Mouse (Mus musculus): Measurements from ENCODE around the gene Ackr4. TPM values are rescaled to one million over a fixed set of nuclear protein-coding genes. Genes with fewer than 3 reads are reported as not detected.

Gene Ackr4
- polyA plus RNA-seq, 1 experiment from 2014 or later, result 1.3 TPM

DNA sequence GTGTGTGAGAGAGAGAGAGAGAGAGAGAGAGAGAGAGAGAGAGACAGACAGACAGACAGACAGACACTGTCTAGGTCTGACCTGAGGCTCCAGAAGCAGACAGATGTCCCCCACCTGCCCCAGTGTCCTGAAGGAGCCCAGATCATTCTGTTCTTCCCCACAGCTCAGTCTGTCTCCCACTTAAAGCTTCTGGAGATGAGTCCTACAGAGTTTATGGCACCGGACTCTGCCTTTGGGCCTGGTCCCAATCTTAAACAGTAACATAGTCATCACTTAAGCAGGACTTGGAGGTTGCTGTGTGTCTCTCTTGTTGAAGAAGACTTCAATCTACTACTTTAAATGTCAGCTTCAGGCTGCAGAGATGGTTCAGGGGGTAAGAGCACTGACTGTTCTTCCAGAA, 48.0 kb downstream of the Ackr4 start:
- no peak for ATAC-seq (ENCODE audit: low FRiP score, low TSS enrichment)
- Histone ChIP-seq H3K4me1 (ENCODE audit: control insufficient read depth, insufficient read depth, low read length) (no peaks in the 10 kb centered on the region), H3K27me3 (ENCODE audit: control insufficient read depth, insufficient read depth, low read length) (no peaks in the 10 kb centered on the region), H3K4me2 (replicated peaks; ENCODE audit: low read depth, low read length) (no peak overlapping the region), H3K4me3 (ENCODE audit: low read length) (no peak overlapping the region), H3K36me3 (ENCODE audit: control insufficient read depth, insufficient read depth, low read length) (no peaks in the 10 kb centered on the region; the same call in 1 of the 2 replicates), H3K9me3 (ENCODE audit: control insufficient read depth, low read length) (no peaks in the 10 kb centered on the region), H3K9ac (ENCODE audit: low read depth, low read length) (no peak overlapping the region), H3K27ac (ENCODE audit: low read depth, low read length) (no peak overlapping the region)
- 93% methylated on average over 1 of the region's 1 CpGs for WGBS

DNA sequence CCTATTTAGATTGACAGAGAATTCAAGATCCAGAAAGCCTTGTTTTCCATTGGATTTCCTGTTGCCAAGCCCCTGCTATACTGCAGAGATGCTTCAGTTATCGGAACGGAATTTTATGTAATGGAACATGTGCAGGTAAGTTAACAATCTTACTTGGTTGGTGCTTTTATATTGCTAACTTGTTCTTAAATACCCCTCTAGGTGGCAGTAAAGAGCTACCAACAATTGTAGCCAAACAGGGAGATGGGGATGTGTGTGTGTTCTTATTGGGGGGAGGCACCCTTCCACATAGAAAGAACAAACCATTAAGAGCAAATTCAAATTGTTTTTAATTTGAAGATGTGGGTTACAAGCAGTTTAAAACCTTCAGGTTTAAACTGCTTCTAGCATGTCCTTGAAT, 50.9 kb downstream of the Ackr4 start:
- 72% methylated on average over 2 of the region's 2 CpGs for WGBS
- Histone ChIP-seq H3K27me3 (ENCODE audit: control insufficient read depth, insufficient read depth, low read length) (no peaks in the 10 kb centered on the region), H3K9me3 (ENCODE audit: control insufficient read depth, low read length) (no peaks in the 10 kb centered on the region), H3K4me1 (ENCODE audit: control insufficient read depth, insufficient read depth, low read length) (no peaks in the 10 kb centered on the region), H3K9ac (ENCODE audit: low read depth, low read length) (no peak overlapping the region), H3K27ac (ENCODE audit: low read depth, low read length) (no peak overlapping the region), H3K4me2 (replicated peaks; ENCODE audit: low read depth, low read length) (no peak overlapping the region), H3K4me3 (ENCODE audit: low read length) (no peak overlapping the region), H3K36me3 (ENCODE audit: control insufficient read depth, insufficient read depth, low read length) (no peaks in the 10 kb centered on the region)
- no peak for ATAC-seq (ENCODE audit: low FRiP score, low TSS enrichment)

DNA sequence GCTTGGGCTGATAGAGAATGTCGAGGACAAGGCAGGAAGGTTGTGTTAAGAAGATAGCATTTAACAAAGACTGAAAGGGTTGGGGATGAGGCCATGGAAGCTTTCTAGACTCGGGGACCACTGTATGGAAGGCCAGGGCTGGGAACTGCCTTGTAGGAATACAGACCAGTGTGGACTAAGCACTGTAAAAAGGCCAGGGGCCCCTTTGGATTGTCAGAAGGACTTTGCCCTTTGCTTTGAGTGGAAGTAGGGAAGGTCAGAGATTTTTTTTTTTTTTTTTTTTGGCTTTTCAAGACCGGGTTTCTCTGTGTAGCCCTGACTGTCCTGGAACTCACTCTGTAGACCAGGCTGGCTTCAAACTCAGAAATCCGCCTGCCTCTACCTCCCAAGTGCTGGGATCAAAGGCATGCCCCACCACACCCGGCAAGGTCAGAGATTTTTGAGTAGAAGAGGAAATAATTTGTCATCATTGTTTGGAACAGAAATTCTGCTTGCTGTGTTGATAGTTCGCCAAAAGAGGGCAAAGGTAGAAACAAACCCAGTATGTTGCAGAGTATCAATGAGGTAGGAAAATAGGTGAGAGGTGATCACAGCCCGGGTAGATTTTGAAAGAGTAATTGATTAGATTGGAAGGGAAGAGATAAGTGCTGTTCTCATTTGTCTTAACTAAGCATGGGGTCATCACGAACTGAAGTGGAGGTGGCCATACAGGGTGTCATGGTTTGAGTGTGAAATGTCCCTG, 55.7 kb downstream of the Ackr4 start:
- Histone ChIP-seq H3K9ac (ENCODE audit: low read depth, low read length) (no peak overlapping the region), H3K27me3 (ENCODE audit: control insufficient read depth, insufficient read depth, low read length) (no peaks in the 10 kb centered on the region), H3K4me3 (ENCODE audit: low read length) (no peak overlapping the region), H3K36me3 (ENCODE audit: control insufficient read depth, insufficient read depth, low read length) (no peaks in the 10 kb centered on the region), H3K27ac (ENCODE audit: low read depth, low read length) (no peak overlapping the region), H3K4me2 (replicated peaks; ENCODE audit: low read depth, low read length) (no peak overlapping the region), H3K9me3 (ENCODE audit: control insufficient read depth, low read length) (no peaks in the 10 kb centered on the region), H3K4me1 (ENCODE audit: control insufficient read depth, insufficient read depth, low read length) (no peaks in the 10 kb centered on the region)
- 82% methylated on average over 8 of the region's 8 CpGs for WGBS
- ATAC-seq (ENCODE audit: low FRiP score, low TSS enrichment), result no peak

DNA sequence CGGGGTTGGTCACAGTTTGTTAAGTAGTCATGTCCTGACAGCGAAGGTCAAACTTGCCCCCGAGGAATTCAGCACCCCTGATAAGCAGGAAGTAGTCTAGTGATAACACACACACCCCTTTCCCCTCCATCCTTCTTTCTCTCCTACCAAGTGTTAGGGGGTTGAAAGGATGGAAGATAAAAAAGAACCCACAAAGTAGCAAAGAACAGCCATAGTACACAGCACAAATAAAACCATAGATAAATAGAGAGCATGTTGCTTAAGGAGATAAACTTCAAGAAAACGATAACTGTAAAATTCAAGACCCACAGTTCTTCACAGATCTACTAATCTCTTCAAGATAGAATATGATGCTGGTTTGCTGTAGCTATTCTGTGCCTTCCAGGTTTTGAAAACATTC, 56.5 kb downstream of the Ackr4 start:
- Histone ChIP-seq H3K27me3 (ENCODE audit: control insufficient read depth, insufficient read depth, low read length) (no peaks in the 10 kb centered on the region), H3K9ac (ENCODE audit: low read depth, low read length) (no peak overlapping the region), H3K36me3 (ENCODE audit: control insufficient read depth, insufficient read depth, low read length) (no peaks in the 10 kb centered on the region), H3K4me1 (ENCODE audit: control insufficient read depth, insufficient read depth, low read length) (no peaks in the 10 kb centered on the region), H3K9me3 (ENCODE audit: control insufficient read depth, low read length) (no peaks in the 10 kb centered on the region), H3K4me2 (replicated peaks; ENCODE audit: low read depth, low read length) (no peak overlapping the region), H3K4me3 (ENCODE audit: low read length) (no peak overlapping the region), H3K27ac (ENCODE audit: low read depth, low read length) (no peak overlapping the region)
- no peak for ATAC-seq (ENCODE audit: low FRiP score, low TSS enrichment)
- WGBS, result 76% methylated on average over 4 of the region's 4 CpGs

DNA sequence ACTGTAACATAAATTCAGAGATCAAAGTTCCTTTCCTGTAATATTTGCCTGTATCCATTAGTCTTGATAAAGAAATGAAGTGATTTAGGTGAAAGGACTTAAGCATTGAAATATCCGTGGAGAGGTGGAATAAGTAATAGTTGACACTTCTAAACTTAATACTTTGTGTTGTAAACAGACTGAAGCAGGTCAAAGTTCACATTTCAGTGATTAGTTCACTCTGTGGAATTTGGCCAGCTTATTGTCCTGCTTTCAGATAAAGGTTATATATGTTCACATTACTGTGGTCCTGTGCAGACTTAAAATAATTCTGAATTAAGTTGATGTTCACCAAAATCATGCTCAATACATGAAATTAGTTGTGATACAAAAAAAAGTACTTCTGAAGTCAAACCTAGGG, 62.2 kb downstream of the Ackr4 start:
- no peak overlapping the region for H3K9ac ChIP-seq (ENCODE audit: low read depth, low read length)
- H3K4me2 ChIP-seq (replicated peaks; ENCODE audit: low read depth, low read length), result no peak overlapping the region
- H3K27me3 ChIP-seq (ENCODE audit: control insufficient read depth, insufficient read depth, low read length), result no peaks in the 10 kb centered on the region
- no peak overlapping the region for H3K27ac ChIP-seq (ENCODE audit: low read depth, low read length)
- 26% methylated on average over 1 of the region's 1 CpGs for WGBS
- peaks cover 14% of the 10 kb centered on the region; the same call in 1 of the 2 replicates for H3K36me3 ChIP-seq (ENCODE audit: control insufficient read depth, insufficient read depth, low read length)
- H3K4me1 ChIP-seq (ENCODE audit: control insufficient read depth, insufficient read depth, low read length), result peaks cover 10% of the 10 kb centered on the region
- no peak for ATAC-seq (ENCODE audit: low FRiP score, low TSS enrichment)
- no peaks in the 10 kb centered on the region for H3K9me3 ChIP-seq (ENCODE audit: control insufficient read depth, low read length)
- no peak overlapping the region for H3K4me3 ChIP-seq (ENCODE audit: low read length)

DNA sequence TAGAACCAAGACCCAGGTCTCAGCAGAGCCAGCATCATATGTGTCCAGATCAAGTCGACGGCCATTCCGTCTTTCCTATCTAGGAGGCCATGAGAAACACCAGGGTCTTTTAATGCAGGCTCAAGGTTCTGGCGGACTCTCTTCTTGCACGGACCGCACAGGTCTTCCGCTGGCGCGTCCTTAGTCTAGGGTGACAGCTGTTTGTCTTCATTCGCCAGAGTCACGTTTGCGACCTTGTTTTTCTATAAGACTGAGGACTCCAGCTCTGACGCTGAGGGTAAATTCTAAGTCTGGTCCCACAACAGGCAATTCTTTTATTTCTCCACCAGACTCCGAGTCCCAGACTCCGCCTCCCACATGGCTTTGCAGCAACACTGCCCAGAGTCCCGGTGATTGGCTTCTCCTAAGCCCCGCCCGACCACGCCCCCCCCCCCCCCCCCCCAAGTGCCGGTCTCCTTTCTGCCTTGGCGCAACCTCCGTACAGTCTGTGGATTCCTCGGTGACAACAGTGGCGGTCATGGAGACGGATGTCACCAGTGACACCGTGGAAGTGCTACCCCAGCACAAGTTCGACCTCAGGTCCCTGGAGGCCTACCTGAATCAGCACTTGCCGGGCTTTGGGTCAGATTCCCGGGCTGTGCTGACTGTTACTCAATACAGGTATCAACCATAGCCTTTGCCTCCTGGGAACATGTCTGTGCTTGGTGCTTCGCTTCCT, 63.3 kb downstream of the Ackr4 start, which contains the start of gene Acad11:
Gene Acad11 (plus strand): TSS at position 134 of the 718 bp plus-strand sequence.
- Histone ChIP-seq H3K27ac (ENCODE audit: low read depth, low read length) (no peak within 1 kb of the TSS; the same call in 1 of the 2 replicates), H3K9ac (ENCODE audit: low read depth, low read length) (peak within 1 kb of the TSS; percentile 91), H3K36me3 (ENCODE audit: control insufficient read depth, insufficient read depth, low read length) (peaks cover 17% of the 10 kb centered on the region; the same call in 1 of the 2 replicates), H3K9me3 (ENCODE audit: control insufficient read depth, low read length) (no peaks in the 10 kb centered on the region), H3K4me1 (ENCODE audit: control insufficient read depth, insufficient read depth, low read length) (peaks cover 10% of the 10 kb centered on the region), H3K27me3 (ENCODE audit: control insufficient read depth, insufficient read depth, low read length) (no peaks in the 10 kb centered on the region), H3K4me2 (replicated peaks; ENCODE audit: low read depth, low read length) (peak within 1 kb of the TSS; percentile 72), H3K4me3 (ENCODE audit: low read length) (peak within 1 kb of the TSS; percentile 99)
- under 1% methylated on average over 28 of the region's 30 CpGs for WGBS
- ATAC-seq (ENCODE audit: low FRiP score, low TSS enrichment), result peak; percentile 98

DNA sequence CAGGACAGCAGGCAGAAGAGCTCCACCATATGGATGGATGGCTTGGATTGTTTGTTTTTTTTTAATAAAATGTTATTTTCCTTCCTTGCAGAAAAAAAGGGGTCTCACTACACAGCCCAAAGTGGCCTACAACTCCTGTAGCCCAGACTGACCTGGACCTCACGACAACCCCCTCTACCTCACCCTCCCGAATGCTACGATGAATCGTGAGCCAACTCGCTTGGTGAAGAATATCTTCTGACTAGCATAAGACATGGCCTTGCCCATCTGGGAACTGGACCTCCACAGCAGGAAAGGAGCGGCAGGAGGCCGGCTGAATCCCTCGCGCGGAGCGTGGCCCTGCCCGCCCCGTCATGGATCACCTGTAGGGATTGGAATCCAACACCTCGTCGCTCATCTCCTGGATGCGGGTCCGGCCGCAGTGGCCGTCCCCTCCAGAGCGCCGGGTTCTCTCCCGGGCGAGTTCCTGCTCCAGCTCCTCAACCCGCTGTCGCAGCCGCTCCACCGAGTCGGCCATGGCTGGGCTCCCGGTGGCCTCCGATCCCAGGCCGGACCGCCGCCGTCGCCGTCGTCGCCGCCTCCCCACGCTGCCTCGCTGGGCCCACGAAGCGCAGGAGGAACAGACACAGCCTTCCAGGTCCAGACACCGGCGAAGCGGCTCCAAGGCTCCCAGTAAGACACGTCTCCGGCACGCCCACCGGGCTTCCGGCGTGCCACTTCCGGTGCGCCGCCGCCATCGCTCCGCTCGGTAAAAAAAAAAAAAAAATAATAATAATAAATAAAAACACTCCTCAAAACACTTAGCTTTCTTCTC, 64.1 kb downstream of the Ackr4 start, which contains the start of gene Uba5:
Gene Uba5 (minus strand): TSS at position 705 of the 814 bp plus-strand sequence.
- Histone ChIP-seq H3K4me1 (ENCODE audit: control insufficient read depth, insufficient read depth, low read length) (peaks cover 10% of the 10 kb centered on the region), H3K4me2 (replicated peaks; ENCODE audit: low read depth, low read length) (peak within 1 kb of the TSS; percentile 72), H3K27me3 (ENCODE audit: control insufficient read depth, insufficient read depth, low read length) (no peaks in the 10 kb centered on the region), H3K36me3 (ENCODE audit: control insufficient read depth, insufficient read depth, low read length) (peaks cover 24% of the 10 kb centered on the region), H3K27ac (ENCODE audit: low read depth, low read length) (no peak within 1 kb of the TSS; the same call in 1 of the 2 replicates), H3K9me3 (ENCODE audit: control insufficient read depth, low read length) (no peaks in the 10 kb centered on the region), H3K4me3 (ENCODE audit: low read length) (peak within 1 kb of the TSS; percentile 99), H3K9ac (ENCODE audit: low read depth, low read length) (peak within 1 kb of the TSS; percentile 91)
- ATAC-seq (ENCODE audit: low FRiP score, low TSS enrichment), result peak; percentile 80; the same call in 1 of the 2 replicates
- under 1% methylated on average over 59 of the region's 59 CpGs for WGBS

DNA sequence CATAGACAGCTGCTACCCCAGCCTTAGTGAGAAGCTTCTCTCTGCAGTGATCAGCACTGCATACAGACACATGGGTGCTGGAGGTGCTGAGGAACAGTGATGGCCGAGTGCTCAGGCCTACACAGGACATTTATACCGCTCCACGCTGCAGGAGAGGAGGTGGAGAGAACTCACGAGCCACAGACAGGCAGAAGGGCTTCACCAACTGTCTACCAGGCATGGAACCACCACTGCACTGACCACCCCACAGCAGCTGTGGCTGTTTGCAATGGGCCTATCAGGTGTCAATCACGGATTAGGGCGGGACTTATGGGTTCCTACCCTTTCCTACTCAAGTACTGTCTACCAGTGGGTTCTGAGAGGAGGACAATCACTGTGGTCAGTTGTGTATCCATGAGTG, 75.7 kb downstream of the Ackr4 start:
- no peak for ATAC-seq (ENCODE audit: low FRiP score, low TSS enrichment)
- no peaks in the 10 kb centered on the region for H3K4me1 ChIP-seq (ENCODE audit: control insufficient read depth, insufficient read depth, low read length)
- H3K4me3 ChIP-seq (ENCODE audit: low read length), result no peak overlapping the region
- H3K27me3 ChIP-seq (ENCODE audit: control insufficient read depth, insufficient read depth, low read length), result no peaks in the 10 kb centered on the region
- H3K36me3 ChIP-seq (ENCODE audit: control insufficient read depth, insufficient read depth, low read length), result peaks cover 90% of the 10 kb centered on the region
- H3K9ac ChIP-seq (ENCODE audit: low read depth, low read length), result no peak overlapping the region
- H3K4me2 ChIP-seq (replicated peaks; ENCODE audit: low read depth, low read length), result no peak overlapping the region
- WGBS, result 96% methylated on average over 6 of the region's 6 CpGs
- no peak overlapping the region for H3K27ac ChIP-seq (ENCODE audit: low read depth, low read length)
- H3K9me3 ChIP-seq (ENCODE audit: control insufficient read depth, low read length), result no peaks in the 10 kb centered on the region

Data from kidney, embryonic 14.5 days (tissue).